Mouse (Mus musculus) cerebellum, adult 11 months (tissue): ENCODE data around the gene Vmn1r54.
"Not testable (repeated sequence)": the region's sequence is repeated elsewhere in the genome, so short reads cannot be mapped to it uniquely, and the experiment has no call there.

Source experiments
- DNase-seq: peaks from one replicate; pipeline ENCODE4 v3.0.0; 2022

Vmn1r54 gene

GRCm38 (mm10) chr6:90246000-90246399 is at the start of gene Vmn1r54:
TSS of gene Vmn1r54 (plus strand) at chr6:90246300.
- no peak for DNase-seq

- DNase-seq = not testable (repeated sequence)
Measured at GRCm38 (mm10) chr6:90202493-90202892, 43.6 kb upstream of the Vmn1r54 start, which contains the start of gene V1ra8. TSS of gene V1ra8 (plus strand) at chr6:90202793.

GRCm38 (mm10) chr6:90224338-90224737 is 21.8 kb upstream of the Vmn1r54 start, which contains the start of gene Vmn1r53:
TSS of gene Vmn1r53 (minus strand) at chr6:90224438.
- no peak for DNase-seq

GRCm38 (mm10) chr6:90232114-90232513 is 14.0 kb upstream of the Vmn1r54 start:
- DNase-seq = not testable (repeated sequence)

GRCm38 (mm10) chr6:90232681-90233080 is 13.4 kb upstream of the Vmn1r54 start:
- no peak for DNase-seq

GRCm38 (mm10) chr6:90244019-90244418 is 2.1 kb upstream of the Vmn1r54 start:
- no peak for DNase-seq

GRCm38 (mm10) chr6:90288265-90288664 is 42.2 kb downstream of the Vmn1r54 start:
- no peak for DNase-seq

GRCm38 (mm10) chr6:90300919-90301318 is 54.8 kb downstream of the Vmn1r54 start, which contains the start of gene BC048671:
TSS of gene BC048671 (plus strand) at chr6:90301219.
- DNase-seq = no peak

- DNase-seq = no peak
Measured at GRCm38 (mm10) chr6:90306315-90306975, 60.3 kb downstream of the Vmn1r54 start.

GRCm38 (mm10) chr6:90308839-90309778 is 63.0 kb downstream of the Vmn1r54 start:
- no peak for DNase-seq

GRCm38 (mm10) chr6:90315961-90316360 is 69.9 kb downstream of the Vmn1r54 start:
- DNase-seq = no peak

- no peak for DNase-seq
Measured at GRCm38 (mm10) chr6:90317510-90318258, 71.6 kb downstream of the Vmn1r54 start.

- DNase-seq = no peak
Measured at GRCm38 (mm10) chr6:90319019-90319418, 72.9 kb downstream of the Vmn1r54 start.

GRCm38 (mm10) chr6:90319475-90320191 is 73.5 kb downstream of the Vmn1r54 start:
- DNase-seq = no peak

- no peak for DNase-seq
Measured at GRCm38 (mm10) chr6:90320429-90320828, 74.3 kb downstream of the Vmn1r54 start.
